Mouse (Mus musculus): ENCODE results near the gene Ccdc3. TPM values are rescaled to one million over a fixed set of nuclear protein-coding genes. Genes with fewer than 3 reads are reported as not detected.

Gene Ccdc3
- polyA plus RNA-seq, 1 experiment: 5.8 TPM

GRCm38 (mm10) chr2:5200817-5201364 is 63.3 kb downstream of the Ccdc3 start:
- no peak for DNase-seq
- TF ChIP-seq POLR2A (IDR thresholded peaks at IDR 0.05; ENCODE audit: borderline replicate concordance, extremely low read depth, low read depth, low read length) (no peak), CTCF (IDR thresholded peaks at IDR 0.05; ENCODE audit: insufficient read depth, low read length) (no peak)
- Histone ChIP-seq H3K4me3 (replicated peaks; ENCODE audit: extremely low read depth, low read depth, low read length) (no peak overlapping the region), H3K4me1 (ENCODE audit: control insufficient read depth, insufficient read depth, low read length) (no peaks in the 10 kb centered on the region)
- WGBS: 80% methylated on average over 7 of the region's 7 CpGs

GRCm38 (mm10) chr2:5203146-5203545 is 65.6 kb downstream of the Ccdc3 start:
- WGBS: 75% methylated on average over 1 of the region's 1 CpGs
- no peaks in the 10 kb centered on the region for H3K4me1 ChIP-seq (ENCODE audit: control insufficient read depth, insufficient read depth, low read length)

GRCm38 (mm10) chr2:5204941-5205340 is 67.4 kb downstream of the Ccdc3 start:
- DNase-seq: no peak
- no peaks in the 10 kb centered on the region for H3K4me1 ChIP-seq (ENCODE audit: control insufficient read depth, insufficient read depth, low read length)
- H3K4me3 ChIP-seq (replicated peaks; ENCODE audit: extremely low read depth, low read depth, low read length): no peak overlapping the region
- TF ChIP-seq CTCF (IDR thresholded peaks at IDR 0.05; ENCODE audit: insufficient read depth, low read length) (no peak), POLR2A (IDR thresholded peaks at IDR 0.05; ENCODE audit: borderline replicate concordance, extremely low read depth, low read depth, low read length) (no peak)
- 78% methylated on average over 1 of the region's 1 CpGs for WGBS

More at GRCm38 (mm10) chr2:5203146-5203545, 65.6 kb downstream of the Ccdc3 start:
- DNase-seq: no peak
- TF ChIP-seq CTCF (IDR thresholded peaks at IDR 0.05; ENCODE audit: insufficient read depth, low read length): no peak
- no peak for TF ChIP-seq POLR2A (IDR thresholded peaks at IDR 0.05; ENCODE audit: borderline replicate concordance, extremely low read depth, low read depth, low read length)
- H3K4me3 ChIP-seq (replicated peaks; ENCODE audit: extremely low read depth, low read depth, low read length): no peak overlapping the region

- Histone ChIP-seq H3K4me1 (ENCODE audit: control insufficient read depth, insufficient read depth, low read length) (no peaks in the 10 kb centered on the region), H3K4me3 (replicated peaks; ENCODE audit: extremely low read depth, low read depth, low read length) (no peak overlapping the region)
- TF ChIP-seq POLR2A (IDR thresholded peaks at IDR 0.05; ENCODE audit: borderline replicate concordance, extremely low read depth, low read depth, low read length) (no peak), CTCF (IDR thresholded peaks at IDR 0.05; ENCODE audit: insufficient read depth, low read length) (no peak)
- no peak for DNase-seq
- WGBS: 83% methylated on average over 3 of the region's 3 CpGs
These were observed 69.1 kb downstream of the Ccdc3 start for GRCm38 (mm10) chr2:5206651-5207050.

GRCm38 (mm10) chr2:5214581-5214980 is 77.0 kb downstream of the Ccdc3 start:
- TF ChIP-seq POLR2A (IDR thresholded peaks at IDR 0.05; ENCODE audit: borderline replicate concordance, extremely low read depth, low read depth, low read length): no peak
- no peak for TF ChIP-seq CTCF (IDR thresholded peaks at IDR 0.05; ENCODE audit: insufficient read depth, low read length)
- 33% methylated on average over 1 of the region's 1 CpGs for WGBS
- no peak for DNase-seq
- H3K4me3 ChIP-seq (replicated peaks; ENCODE audit: extremely low read depth, low read depth, low read length): no peak overlapping the region
- no peaks in the 10 kb centered on the region for H3K4me1 ChIP-seq (ENCODE audit: control insufficient read depth, insufficient read depth, low read length)

GRCm38 (mm10) chr2:5215252-5215815 is 77.8 kb downstream of the Ccdc3 start:
- 63% methylated on average over 9 of the region's 9 CpGs for WGBS
- DNase-seq: no peak
- TF ChIP-seq POLR2A (IDR thresholded peaks at IDR 0.05; ENCODE audit: borderline replicate concordance, extremely low read depth, low read depth, low read length) (no peak), CTCF (IDR thresholded peaks at IDR 0.05; ENCODE audit: insufficient read depth, low read length) (no peak)
- H3K4me3 ChIP-seq (replicated peaks; ENCODE audit: extremely low read depth, low read depth, low read length): no peak overlapping the region
- H3K4me1 ChIP-seq (ENCODE audit: control insufficient read depth, insufficient read depth, low read length): no peaks in the 10 kb centered on the region

- no peak overlapping the region for H3K4me3 ChIP-seq (replicated peaks; ENCODE audit: extremely low read depth, low read depth, low read length)
- no peak for DNase-seq
- no peak for TF ChIP-seq CTCF (IDR thresholded peaks at IDR 0.05; ENCODE audit: insufficient read depth, low read length)
- H3K4me1 ChIP-seq (ENCODE audit: control insufficient read depth, insufficient read depth, low read length): no peaks in the 10 kb centered on the region
- WGBS: 52% methylated on average over 1 of the region's 1 CpGs
These were observed 81.6 kb downstream of the Ccdc3 start for GRCm38 (mm10) chr2:5219206-5219605.

GRCm38 (mm10) chr2:5219847-5220375 is 82.3 kb downstream of the Ccdc3 start:
- Histone ChIP-seq H3K4me1 (ENCODE audit: control insufficient read depth, insufficient read depth, low read length) (no peaks in the 10 kb centered on the region), H3K4me3 (replicated peaks; ENCODE audit: extremely low read depth, low read depth, low read length) (no peak overlapping the region)
- TF ChIP-seq CTCF (IDR thresholded peaks at IDR 0.05; ENCODE audit: insufficient read depth, low read length) (no peak), POLR2A (IDR thresholded peaks at IDR 0.05; ENCODE audit: borderline replicate concordance, extremely low read depth, low read depth, low read length) (no peak)
- no peak for DNase-seq
- WGBS: 82% methylated on average over 1 of the region's 1 CpGs

- no peak overlapping the region for H3K4me3 ChIP-seq (replicated peaks; ENCODE audit: extremely low read depth, low read depth, low read length)
- 44% methylated on average over 2 of the region's 2 CpGs for WGBS
- no peaks in the 10 kb centered on the region for H3K4me1 ChIP-seq (ENCODE audit: control insufficient read depth, insufficient read depth, low read length)
- no peak for TF ChIP-seq CTCF (IDR thresholded peaks at IDR 0.05; ENCODE audit: insufficient read depth, low read length)
- no peak for TF ChIP-seq POLR2A (IDR thresholded peaks at IDR 0.05; ENCODE audit: borderline replicate concordance, extremely low read depth, low read depth, low read length)
- DNase-seq: no peak
These were observed 85.0 kb downstream of the Ccdc3 start for GRCm38 (mm10) chr2:5222571-5222970.

- no peak for DNase-seq
- no peaks in the 10 kb centered on the region for H3K4me1 ChIP-seq (ENCODE audit: control insufficient read depth, insufficient read depth, low read length)
- H3K4me3 ChIP-seq (replicated peaks; ENCODE audit: extremely low read depth, low read depth, low read length): no peak overlapping the region
- WGBS: 92% methylated on average over 3 of the region's 3 CpGs
- no peak for TF ChIP-seq CTCF (IDR thresholded peaks at IDR 0.05; ENCODE audit: insufficient read depth, low read length)
- TF ChIP-seq POLR2A (IDR thresholded peaks at IDR 0.05; ENCODE audit: borderline replicate concordance, extremely low read depth, low read depth, low read length): no peak
These were observed 99.4 kb downstream of the Ccdc3 start for GRCm38 (mm10) chr2:5236846-5237482.
